Mouse (Mus musculus) myocyte (in vitro differentiated cells): ENCODE data around the gene Uqcc1.

Experiments
- CEBPB ChIP-seq: IDR thresholded peaks from 2 replicates; pipeline ENCODE4 v1.6.1; 2011; ENCODE audit warnings: mild to moderate bottlenecking, moderate library complexity; ENCODE audit not compliant: poor library complexity, insufficient read depth, severe bottlenecking
- E2F4 ChIP-seq: IDR thresholded peaks from one replicate; pipeline ENCODE4 v1.6.1; 2011; ENCODE audit warnings: mild to moderate bottlenecking, control low read depth, moderate library complexity; ENCODE audit not compliant: insufficient read depth
- MAX ChIP-seq: IDR thresholded peaks from one replicate; pipeline ENCODE4 v1.6.1; 2011; ENCODE audit warnings: low read depth, mild to moderate bottlenecking, control low read depth
- MYOG ChIP-seq, 3 experiments: IDR thresholded peaks; one replicate each; pipeline ENCODE4 v1.6.1; 2011; ENCODE audit warnings: control low read depth in 2 of 3, low read depth in 2 of 3, mild to moderate bottlenecking in 2 of 3; ENCODE audit not compliant: insufficient read length in 2 of 3, control insufficient read depth in 1 of 3, insufficient read depth in 1 of 3
- POLR2A ChIP-seq: IDR thresholded peaks from one replicate; pipeline ENCODE4 v1.6.1; 2011; ENCODE audit warnings: low read depth, mild to moderate bottlenecking, control low read depth, moderate library complexity; ENCODE audit not compliant: insufficient read length
- POLR2AphosphoS2 ChIP-seq: IDR thresholded peaks from one replicate; pipeline ENCODE4 v1.6.1; 2011; ENCODE audit warnings: low read depth, control low read depth; ENCODE audit not compliant: insufficient read length
- REST ChIP-seq: IDR thresholded peaks from one replicate; pipeline ENCODE4 v1.6.1; 2011; ENCODE audit warnings: mild to moderate bottlenecking, control low read depth, moderate library complexity; ENCODE audit not compliant: insufficient read depth, insufficient read length
- SRF ChIP-seq: IDR thresholded peaks from one replicate; pipeline ENCODE4 v1.6.1; 2011; ENCODE audit warnings: low read depth; ENCODE audit not compliant: control insufficient read depth, insufficient read length
- TCF12 ChIP-seq: IDR thresholded peaks from one replicate; pipeline ENCODE4 v1.6.1; 2011; ENCODE audit warnings: mild to moderate bottlenecking, control low read depth; ENCODE audit not compliant: poor library complexity, insufficient read depth, severe bottlenecking
- TCF3 ChIP-seq: IDR thresholded peaks from one replicate; pipeline ENCODE4 v1.6.1; 2011; ENCODE audit warnings: low read depth, control low read depth; ENCODE audit not compliant: insufficient read length
- USF1 ChIP-seq: IDR thresholded peaks from one replicate; pipeline ENCODE4 v1.6.1; 2011; ENCODE audit warnings: low read depth, mild to moderate bottlenecking, control low read depth, moderate library complexity

- TF ChIP-seq USF1 (no peak), MAX (no peak), TCF3 (no peak), POLR2A (no peak), REST (no peak), SRF (no peak), E2F4 (no peak), POLR2AphosphoS2 (no peak), MYOG (IDR thresholded peaks at IDR 0.05; ENCODE audit: control insufficient read depth in 1 of 3, insufficient read depth in 1 of 3, insufficient read length in 2 of 3, low read depth in 2 of 3) (no peak), CEBPB (no peak), TCF12 (no peak)
Observed at GRCm38 (mm10) chr2:155903632-155904008, 26.5 kb downstream of the Uqcc1 start.
